Mouse (Mus musculus) ES-Bruce4 (cell line): ENCODE data around the gene Frmd3.

ENCODE experiments used
- EP300 ChIP-seq: IDR thresholded peaks from 2 replicates; pipeline ENCODE4 v1.6.1; 2011; ENCODE audit warnings: low read depth, low read length; ENCODE audit not compliant: insufficient read depth
- POLR2A ChIP-seq: IDR thresholded peaks from one replicate; pipeline ENCODE4 v1.8.1; 2011; ENCODE audit warnings: low read length; ENCODE audit not compliant: insufficient read depth

DNA sequence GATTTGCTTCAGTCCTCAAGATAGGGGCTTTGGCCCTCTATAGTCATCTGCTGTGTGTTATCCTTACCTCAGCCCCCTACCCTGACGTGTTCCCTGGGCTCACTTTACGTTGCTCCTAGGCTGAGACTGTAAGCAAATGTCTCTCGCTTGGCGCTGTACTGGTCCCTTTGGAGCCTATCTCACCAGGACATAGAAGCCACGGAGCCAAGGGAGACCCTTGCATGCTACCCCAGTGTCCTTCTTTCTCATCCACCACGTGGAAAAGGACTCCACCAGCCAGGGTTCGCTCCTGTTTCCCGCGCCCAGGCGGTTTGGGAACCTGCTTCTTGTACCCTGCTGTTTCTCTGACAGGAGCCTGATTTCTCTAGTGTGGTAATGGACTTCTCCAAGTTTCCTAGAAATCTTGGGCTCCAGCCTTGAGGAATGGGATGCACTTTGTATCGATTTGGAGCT, 832 bp downstream of the Frmd3 start:
- TF ChIP-seq EP300, result no peak
- TF ChIP-seq POLR2A, result no peak
